Mouse (Mus musculus) limb, embryonic 14.5 days (tissue): ENCODE data around the gene 2410015M20Rik. TPM values are rescaled to one million over a fixed set of nuclear protein-coding genes. Genes with fewer than 3 reads are reported as not detected.
"Not testable (repeated sequence)": the region's sequence is repeated elsewhere in the genome, so short reads cannot be mapped to it uniquely, and the experiment has no call there.

Experiments
- ATAC-seq: fragments of 200-750 bp; cut with Nextera tagmentation; 2 replicates; pipeline ENCODE4 v1.8.0; 2017; ENCODE audit warnings: low read depth, moderate number of reproducible peaks, moderate TSS enrichment; ENCODE audit not compliant: low FRiP score
- DNase-seq: peaks from one replicate; pipeline ENCODE4 v3.0.0-alpha.2; 2015; ENCODE audit warnings: low spot score
- H3K27ac ChIP-seq: fragments of 300-500 bp; sonication (generic); replicated peaks from 2 replicates; pipeline ENCODE4 v1.5.1; 2014; ENCODE audit warnings: low read depth, mild to moderate bottlenecking, low read length, moderate library complexity, mixed read lengths
- H3K27me3 ChIP-seq: fragments of 300-500 bp; sonication (generic); 2 replicates; pipeline ENCODE4 v1.6.1; 2014; ENCODE audit warnings: low read length, mixed read lengths; ENCODE audit not compliant: control insufficient read depth, insufficient read depth
- H3K36me3 ChIP-seq: fragments of 300-500 bp; sonication (generic); 2 replicates; pipeline ENCODE4 v1.6.1; 2014; ENCODE audit warnings: mild to moderate bottlenecking, low read length, moderate library complexity, mixed read lengths; ENCODE audit not compliant: control insufficient read depth, insufficient read depth
- H3K4me1 ChIP-seq: fragments of 300-500 bp; sonication (generic); 2 replicates; pipeline ENCODE4 v1.6.1; 2014; ENCODE audit warnings: antibody characterized with exemption, low read length, mixed read lengths; ENCODE audit not compliant: control insufficient read depth, insufficient read depth
- H3K4me2 ChIP-seq: fragments of 300-500 bp; sonication (generic); replicated peaks from 2 replicates; pipeline ENCODE4 v1.6.1; 2014; ENCODE audit warnings: low read depth, mild to moderate bottlenecking, low read length, moderate library complexity; ENCODE audit not compliant: severe bottlenecking
- H3K4me3 ChIP-seq: fragments of 300-500 bp; sonication (generic); replicated peaks from 2 replicates; pipeline ENCODE4 v1.5.1; 2014; ENCODE audit warnings: low read length
- H3K9ac ChIP-seq: fragments of 300-500 bp; sonication (generic); 2 replicates; pipeline ENCODE4 v1.6.1; 2014; ENCODE audit warnings: mild to moderate bottlenecking, low read depth, low read length, moderate library complexity; ENCODE audit not compliant: severe bottlenecking
- H3K9me3 ChIP-seq: fragments of 300-500 bp; sonication (generic); 2 replicates; pipeline ENCODE4 v1.6.1; 2016; ENCODE audit warnings: low read length; ENCODE audit not compliant: control insufficient read depth
- POLR2A ChIP-seq: fragments of 200-500 bp; IDR thresholded peaks from 2 replicates; pipeline ENCODE4 v1.8.0; 2012; ENCODE audit warnings: inconsistent platforms, mild to moderate bottlenecking, moderate library complexity, borderline replicate concordance; ENCODE audit not compliant: insufficient read depth, insufficient read length; ENCODE audit errors: extremely low read depth
- WGBS: fragments of 180-500 bp; shearing (Covaris S2); extraction: QIAGEN DNeasy Blood & Tissue Kit; methylation state at CpG from one replicate; pipeline ENCODE4 v1.1.7; 2014; 5-methylcytosine and 5-hydroxymethylcytosine counted together
- polyA plus RNA-seq, 2 experiments: library from polyadenylated mRNA; depleted of rRNA in 1 of 2; stranded (reverse) in 1 of 2; unstranded in 1 of 2; fragments of >200 nt; fragmentation: Nextera tagmentation in 1 of 2; extraction: Ambion mirVana in 1 of 2; gene quantifications; 2 replicates each; pipeline versions ENCODE4 v1.2.1 to v1.2.3; 2012 to 2014

Gene 2410015M20Rik
- polyA plus RNA-seq, 2 experiments, result 141 to 294 TPM

DNA sequence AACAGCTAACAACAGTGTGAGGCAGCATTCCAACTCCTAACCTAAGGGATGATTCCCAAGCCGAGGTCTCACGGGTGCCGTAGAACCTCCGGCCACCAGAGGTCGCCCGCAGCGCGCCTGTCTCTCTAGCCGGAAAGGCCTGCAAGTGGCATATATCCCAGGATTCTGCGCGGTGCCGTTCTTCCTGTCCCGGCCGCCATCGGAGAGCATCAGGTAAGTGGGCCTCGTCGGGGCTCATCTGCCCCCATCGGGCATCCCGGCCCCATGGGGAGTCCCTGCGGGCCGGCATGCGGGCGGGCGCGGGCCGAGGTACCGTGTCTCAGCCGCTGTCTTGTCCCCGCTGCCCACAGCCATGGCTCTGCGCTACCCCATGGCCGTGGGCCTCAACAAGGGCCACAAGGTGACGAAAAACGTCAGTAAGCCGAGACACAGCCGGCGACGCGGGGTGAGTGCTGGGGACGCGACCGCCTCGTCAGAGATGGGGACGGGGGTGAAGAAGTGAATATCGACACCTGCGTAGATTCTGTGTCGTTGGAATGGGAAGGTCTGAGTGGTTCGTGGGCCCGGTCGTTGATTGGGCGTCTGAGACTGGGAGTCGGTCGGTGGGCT lies 3.8 kb upstream of the 2410015M20Rik start, which contains the start of gene Rpl36:
Gene Rpl36, plus strand, starts transcription at position 181 of the 609 bp plus-strand sequence.
- H3K4me3 ChIP-seq, result peak within 1 kb of the TSS; percentile 71
- H3K27ac ChIP-seq, result peak within 1 kb of the TSS; percentile 92
- H3K9ac ChIP-seq, result peak within 1 kb of the TSS; percentile 83
- peak within 1 kb of the TSS; percentile 69 for H3K4me2 ChIP-seq
- 3% methylated on average over 52 of the region's 52 CpGs for whole genome bisulfite sequencing
- H3K4me1 ChIP-seq, result peaks cover 20% of the 10 kb centered on the region
- H3K9me3 ChIP-seq, result no peaks in the 10 kb centered on the region
- peak; percentile 95 for TF ChIP-seq POLR2A
- ATAC-seq (peak; percentile 73), DNase-seq (peak; percentile 94)
- H3K27me3 ChIP-seq, result no peaks in the 10 kb centered on the region
- peaks cover 40% of the 10 kb centered on the region for H3K36me3 ChIP-seq

DNA sequence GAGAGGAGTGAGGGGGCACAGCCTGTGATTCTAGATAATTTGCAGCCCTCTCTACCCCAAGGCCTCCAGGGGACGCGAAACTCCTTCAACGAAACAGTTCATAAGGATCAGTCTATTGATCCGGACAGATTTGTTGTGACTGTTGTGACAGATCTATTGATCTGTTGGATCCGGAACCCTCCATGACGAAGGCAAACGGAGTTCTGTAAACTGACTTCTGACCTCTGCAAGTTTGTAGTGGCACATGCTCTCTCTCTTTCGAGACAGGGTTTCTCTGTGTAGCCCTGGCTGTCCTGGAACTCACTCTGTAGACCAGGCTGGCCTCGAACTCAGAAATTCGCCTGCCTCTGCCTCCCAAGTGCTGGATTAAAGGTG lies 3.0 kb upstream of the 2410015M20Rik start:
- H3K4me2 ChIP-seq, H3K9ac ChIP-seq, ATAC-seq, H3K4me3 ChIP-seq, H3K9me3 ChIP-seq, H3K27me3 ChIP-seq, H3K27ac ChIP-seq, DNase-seq: not testable (repeated sequence)
- H3K4me1 ChIP-seq, result peaks cover 22% of the 10 kb centered on the region
- 78% methylated on average over 10 of the region's 10 CpGs for WGBS
- peaks cover 34% of the 10 kb centered on the region for H3K36me3 ChIP-seq

DNA sequence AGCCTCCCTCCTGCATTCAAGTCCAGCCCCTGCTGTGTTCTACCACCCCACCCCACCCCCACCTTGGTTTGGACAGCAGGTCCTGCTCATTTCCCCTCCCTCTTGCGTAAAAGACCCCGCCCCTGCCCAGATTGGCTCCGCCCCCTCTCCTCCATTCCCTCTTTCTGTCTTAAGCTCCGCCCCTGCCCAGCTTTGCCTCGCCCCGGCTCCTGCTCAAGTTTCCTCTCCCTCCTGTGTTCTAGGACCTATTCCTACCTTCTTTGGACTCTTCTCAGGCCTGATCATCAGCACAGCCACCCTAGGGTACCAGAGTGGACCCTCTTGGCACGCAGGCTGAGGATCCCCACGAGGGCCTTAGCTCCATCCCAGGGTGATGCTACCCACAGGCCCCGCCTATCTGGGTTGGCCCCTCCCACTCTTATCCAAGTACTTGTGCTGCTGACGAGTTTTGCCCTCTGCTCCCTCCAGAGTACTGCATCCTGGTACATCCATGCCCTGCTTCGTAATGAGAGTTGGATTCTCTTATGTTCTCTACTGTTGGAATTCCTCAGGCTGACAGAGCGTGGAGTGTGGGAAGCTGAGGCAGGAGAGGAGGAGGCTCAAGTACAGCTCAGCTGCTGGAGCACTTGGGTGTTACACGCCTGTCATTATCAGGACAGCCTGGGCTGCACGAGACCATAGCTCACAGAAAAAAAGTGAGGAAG lies 2.4 kb upstream of the 2410015M20Rik start:
- TF ChIP-seq POLR2A, result no peak
- H3K4me2 ChIP-seq, result 0 out of 2 replicates have a peak overlapping the region, but pooled peaks have one; percentile 3
- no peaks in the 10 kb centered on the region for H3K9me3 ChIP-seq
- no peak overlapping the region for H3K4me3 ChIP-seq
- DNase-seq (no peak), ATAC-seq (no peak)
- H3K27ac ChIP-seq, result no peak overlapping the region
- H3K27me3 ChIP-seq, result no peaks in the 10 kb centered on the region
- peaks cover 22% of the 10 kb centered on the region for H3K4me1 ChIP-seq
- H3K9ac ChIP-seq, result no peak overlapping the region
- 16% methylated on average over 14 of the region's 14 CpGs for WGBS
- peaks cover 34% of the 10 kb centered on the region for H3K36me3 ChIP-seq

DNA sequence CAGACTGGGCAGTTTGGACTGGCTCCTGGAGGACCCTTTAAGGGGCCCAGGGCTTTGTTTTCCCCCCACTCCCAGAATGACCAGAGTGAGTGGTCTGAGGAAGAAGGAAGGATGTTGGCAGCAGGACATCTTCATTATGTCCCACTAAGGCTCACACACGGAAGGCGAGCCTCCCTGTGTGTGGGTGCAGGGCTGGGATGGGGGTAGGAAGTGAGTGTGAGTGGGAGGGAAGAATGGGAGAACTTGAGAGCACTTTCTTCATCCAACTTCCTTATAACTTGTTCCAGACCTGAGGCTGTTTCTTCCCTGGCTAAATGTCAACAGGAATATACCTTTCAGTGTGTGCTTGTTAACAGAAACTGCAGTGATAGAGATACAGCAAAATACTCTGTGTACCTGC lies 1.8 kb upstream of the 2410015M20Rik start:
- Histone ChIP-seq H3K4me1 (peaks cover 22% of the 10 kb centered on the region), H3K4me3 (no peak overlapping the region), H3K9me3 (no peaks in the 10 kb centered on the region), H3K27me3 (no peaks in the 10 kb centered on the region), H3K36me3 (peaks cover 35% of the 10 kb centered on the region), H3K9ac (no peak overlapping the region), H3K27ac (no peak overlapping the region), H3K4me2 (no peak overlapping the region)
- ATAC-seq (no peak), DNase-seq (no peak)
- WGBS, result 66% methylated on average over 2 of the region's 2 CpGs
- TF ChIP-seq POLR2A, result no peak

DNA sequence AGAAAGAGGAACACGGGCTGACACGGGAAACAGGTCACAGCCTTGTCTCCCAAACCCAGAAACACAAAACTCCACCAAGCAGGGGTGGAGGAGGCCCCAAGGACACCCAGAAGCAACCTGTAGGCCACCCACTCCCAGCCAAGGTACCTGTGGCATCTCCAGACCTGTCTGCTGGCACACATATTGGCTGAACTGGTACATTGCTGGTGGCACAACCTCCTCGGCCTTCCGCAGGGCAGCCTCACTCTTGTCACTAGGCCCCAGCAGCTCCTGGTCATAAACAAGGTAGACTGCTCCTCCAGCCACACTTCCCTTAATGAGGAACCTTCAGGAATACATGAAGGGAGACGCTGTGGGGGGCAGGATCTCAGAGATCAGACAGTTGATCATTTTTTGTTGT lies 872 bp downstream of the 2410015M20Rik start:
- TF ChIP-seq POLR2A, result no peak
- no peak overlapping the region for H3K27ac ChIP-seq
- DNase-seq, result no peak
- H3K9me3 ChIP-seq, result no peaks in the 10 kb centered on the region
- H3K27me3 ChIP-seq, result no peaks in the 10 kb centered on the region
- H3K4me1 ChIP-seq, result peaks cover 12% of the 10 kb centered on the region; the same call in 1 of the 2 replicates
- H3K4me3 ChIP-seq, result peak overlapping the region; percentile 52
- H3K9ac ChIP-seq, result peak overlapping the region; percentile 57
- ATAC-seq, result no peak
- 40% methylated on average over 5 of the region's 5 CpGs for WGBS
- H3K4me2 ChIP-seq, result peak overlapping the region; percentile 67
- H3K36me3 ChIP-seq, result peaks cover 39% of the 10 kb centered on the region
